Mouse (Mus musculus) fat pad, adult 2 months (tissue): ENCODE results near the gene Ikzf1.

Experiments used
- DNase-seq: peaks from one replicate; pipeline ENCODE4 v3.0.0-alpha.2; 2011; ENCODE audit warnings: low read depth, low spot score; ENCODE audit errors: extremely low read depth

Gene Ikzf1

DNA sequence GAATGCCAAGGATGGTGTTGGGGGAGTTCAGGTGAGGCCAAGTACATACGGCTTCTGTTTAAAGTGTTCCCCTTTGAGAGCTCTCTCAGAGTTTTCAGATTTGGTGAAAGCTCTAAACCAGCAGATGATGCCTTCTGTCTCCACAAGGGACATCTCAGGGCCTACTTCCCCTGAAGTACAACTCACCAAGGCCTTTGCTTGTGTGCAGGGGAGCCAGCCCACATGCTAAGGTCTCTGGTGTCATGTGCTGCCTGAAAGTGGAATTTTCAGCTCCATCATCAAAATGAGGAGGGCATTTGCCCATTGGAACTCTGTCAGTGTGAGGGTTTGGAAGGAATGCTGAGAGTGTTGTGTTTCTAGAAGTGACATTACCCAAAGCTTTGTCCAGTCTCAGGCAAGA is 80.6 kb downstream of the Ikzf1 start:
- DNase-seq = no peak

DNA sequence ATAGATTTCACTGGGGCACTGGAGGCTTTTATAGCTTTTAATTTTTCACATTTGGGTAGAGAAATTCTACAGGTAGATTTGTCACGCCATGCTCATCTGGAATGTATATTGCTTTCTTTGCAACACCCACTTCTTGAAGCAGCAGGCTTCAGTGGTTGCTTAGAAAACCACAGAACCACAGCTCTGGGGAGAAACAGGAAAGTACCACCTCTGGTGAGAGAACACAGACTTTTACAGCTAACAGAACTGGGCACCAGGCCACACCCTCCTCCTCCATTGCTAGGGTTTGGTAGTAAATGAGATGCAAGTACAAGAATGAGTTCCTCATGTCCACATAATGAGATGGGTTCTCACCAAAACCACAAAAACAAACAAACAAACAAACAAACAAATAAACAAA is 81.3 kb downstream of the Ikzf1 start:
- no peak for DNase-seq

DNA sequence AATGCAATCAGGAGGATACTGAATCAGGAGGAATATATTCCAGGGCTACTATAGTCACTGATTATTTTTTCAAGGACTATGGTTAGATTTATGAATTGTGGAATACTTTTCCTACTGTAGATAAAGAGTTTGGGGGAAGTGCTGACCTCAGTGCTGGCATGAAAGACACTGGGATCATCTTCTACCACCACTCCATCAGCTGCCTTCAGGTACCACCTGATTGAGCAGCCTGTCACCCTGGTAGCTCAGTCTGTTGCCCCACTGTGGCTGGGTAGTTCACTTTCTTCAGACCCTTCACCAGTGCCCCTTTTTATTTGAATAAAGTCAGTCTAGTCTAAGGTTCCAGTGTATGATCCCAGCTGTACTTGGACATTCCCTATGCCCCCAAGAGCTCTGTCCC is 81.9 kb downstream of the Ikzf1 start:
- no peak for DNase-seq

DNA sequence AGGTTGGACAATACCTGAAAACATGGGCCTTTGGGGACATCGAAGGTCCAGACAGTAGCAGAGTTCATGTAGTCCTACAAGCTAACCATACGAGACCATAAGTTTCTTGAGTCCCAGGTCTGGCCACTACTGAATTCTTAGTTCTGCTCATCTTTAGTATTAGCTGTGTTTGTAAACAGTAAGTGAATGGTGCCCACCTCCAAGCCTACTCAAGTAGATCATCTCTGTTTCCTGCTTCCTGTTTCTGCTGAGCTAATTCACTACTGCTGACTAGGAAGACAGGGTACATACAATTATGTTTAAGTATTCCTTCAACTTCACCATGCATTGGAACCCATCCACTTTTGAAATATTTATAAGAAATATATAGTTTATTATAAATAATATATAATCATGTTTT is 83.3 kb downstream of the Ikzf1 start:
- DNase-seq = no peak

DNA sequence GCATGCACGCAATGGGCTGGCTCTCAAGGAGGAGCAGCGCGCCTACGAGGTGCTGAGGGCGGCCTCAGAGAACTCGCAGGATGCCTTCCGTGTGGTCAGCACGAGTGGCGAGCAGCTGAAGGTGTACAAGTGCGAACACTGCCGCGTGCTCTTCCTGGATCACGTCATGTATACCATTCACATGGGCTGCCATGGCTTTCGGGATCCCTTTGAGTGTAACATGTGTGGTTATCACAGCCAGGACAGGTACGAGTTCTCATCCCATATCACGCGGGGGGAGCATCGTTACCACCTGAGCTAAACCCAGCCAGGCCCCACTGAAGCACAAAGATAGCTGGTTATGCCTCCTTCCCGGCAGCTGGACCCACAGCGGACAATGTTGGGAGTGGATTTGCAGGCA is 84.5 kb downstream of the Ikzf1 start:
- no peak for DNase-seq

DNA sequence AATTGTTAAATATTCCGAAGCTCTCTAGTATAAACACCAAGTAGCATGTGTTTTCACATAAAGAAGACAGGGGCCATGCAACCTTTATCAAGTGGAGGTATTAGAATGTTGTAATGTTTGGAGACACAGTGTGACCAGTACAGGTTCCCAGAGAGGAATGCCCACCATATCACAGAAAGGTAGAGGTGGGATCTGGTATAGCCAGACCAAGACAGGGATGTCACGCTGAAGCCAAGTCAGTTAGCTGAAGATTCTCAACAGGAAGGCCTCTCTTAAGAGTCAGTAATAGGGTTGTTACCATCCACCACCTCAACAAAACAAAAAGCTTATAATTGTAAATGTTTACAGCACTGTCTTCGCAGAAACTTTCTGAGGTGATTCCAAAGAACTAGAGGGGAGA is 85.9 kb downstream of the Ikzf1 start:
- DNase-seq = no peak

DNA sequence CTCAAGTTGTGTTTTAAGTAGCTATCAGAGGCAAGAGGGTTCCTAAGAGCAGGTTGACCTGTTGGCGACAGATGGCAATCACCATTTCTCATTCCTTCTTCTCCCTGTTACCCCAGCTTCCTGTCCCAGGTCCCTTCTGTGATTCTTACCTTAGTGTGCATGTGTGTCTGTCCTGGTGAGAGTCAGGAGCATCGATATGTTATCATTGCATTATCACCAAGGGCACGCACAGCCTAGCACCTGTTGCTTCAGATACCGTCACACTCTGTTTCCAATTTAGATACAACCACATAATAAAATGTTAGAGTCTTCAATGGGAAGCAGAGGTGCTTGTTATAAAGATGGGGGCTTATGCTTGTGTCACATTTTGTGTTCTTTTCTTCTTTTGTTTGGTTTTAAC is 87.4 kb downstream of the Ikzf1 start:
- DNase-seq = no peak

DNA sequence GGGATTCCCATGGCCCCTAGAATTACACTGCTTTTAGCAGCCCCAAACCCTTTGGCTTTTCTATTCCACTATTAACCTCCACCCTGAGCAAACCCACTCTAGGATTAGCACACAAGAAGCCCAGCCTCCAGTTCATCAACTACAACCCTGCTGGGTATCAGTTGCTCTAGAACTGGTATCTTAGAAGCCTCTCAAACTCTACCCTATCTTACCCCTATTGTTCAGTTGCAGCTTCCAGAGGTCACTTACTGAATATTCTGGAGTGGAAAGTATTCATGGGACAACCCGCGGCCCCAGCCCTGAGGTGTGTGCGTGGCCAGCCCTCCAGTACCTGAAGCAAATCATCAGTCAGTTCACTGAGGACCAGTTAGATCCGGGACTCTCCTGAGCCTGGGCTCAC is 89.6 kb downstream of the Ikzf1 start:
- DNase-seq = no peak

DNA sequence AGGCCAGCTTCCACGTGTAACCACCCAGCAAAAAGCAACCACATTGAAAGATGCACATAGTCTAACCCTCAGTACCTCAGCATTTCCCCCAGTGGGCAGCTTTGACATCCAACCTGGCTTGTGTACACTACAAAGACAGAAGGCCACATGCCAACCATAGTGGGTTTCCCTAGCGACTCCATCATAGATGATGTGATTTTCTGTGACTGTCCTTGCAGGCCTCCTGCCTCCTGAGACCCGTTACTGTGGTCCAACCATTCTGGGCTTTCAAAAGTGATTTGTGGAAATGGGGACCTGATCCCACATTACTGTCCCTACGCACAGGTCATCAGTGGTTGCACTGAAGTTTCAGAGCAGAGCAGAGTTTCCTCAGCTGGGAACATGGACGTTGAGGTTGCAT is 90.1 kb downstream of the Ikzf1 start:
- no peak for DNase-seq

DNA sequence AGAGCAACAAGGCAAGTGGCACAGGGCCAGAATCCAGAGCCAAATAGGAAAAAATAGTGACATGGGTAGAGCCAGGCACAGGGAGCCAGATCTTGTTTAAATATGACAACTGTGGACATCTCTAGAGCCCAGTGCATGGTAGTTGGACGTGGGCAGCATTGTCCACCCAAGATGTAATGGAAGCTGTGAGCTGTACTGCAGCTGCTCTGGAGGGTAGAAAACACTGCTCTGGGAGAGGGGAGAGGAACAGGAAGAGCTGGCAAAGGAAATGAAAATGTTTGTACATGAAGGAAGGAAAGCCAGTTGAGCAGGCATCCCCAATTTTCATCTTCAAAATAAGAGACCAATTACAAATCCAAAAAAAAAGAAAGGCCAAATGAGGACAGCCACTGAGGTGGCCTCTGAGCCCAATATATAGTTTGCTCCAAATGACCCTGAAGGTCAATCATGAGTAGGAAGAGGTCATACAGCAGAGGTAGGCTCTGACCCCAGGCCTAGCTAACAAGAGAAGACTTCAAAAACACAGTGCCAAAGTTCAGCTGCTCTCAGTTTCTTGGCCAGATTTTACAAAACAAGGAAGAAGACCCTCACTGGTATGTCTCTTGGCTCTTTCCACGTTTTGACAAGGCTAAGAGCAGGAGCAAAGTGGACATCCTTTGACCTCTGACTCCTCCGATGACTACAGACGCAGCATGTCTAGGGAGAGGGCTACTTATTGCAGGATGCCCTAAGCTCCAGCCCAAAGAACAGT is 91.4 kb downstream of the Ikzf1 start:
- DNase-seq = no peak

DNA sequence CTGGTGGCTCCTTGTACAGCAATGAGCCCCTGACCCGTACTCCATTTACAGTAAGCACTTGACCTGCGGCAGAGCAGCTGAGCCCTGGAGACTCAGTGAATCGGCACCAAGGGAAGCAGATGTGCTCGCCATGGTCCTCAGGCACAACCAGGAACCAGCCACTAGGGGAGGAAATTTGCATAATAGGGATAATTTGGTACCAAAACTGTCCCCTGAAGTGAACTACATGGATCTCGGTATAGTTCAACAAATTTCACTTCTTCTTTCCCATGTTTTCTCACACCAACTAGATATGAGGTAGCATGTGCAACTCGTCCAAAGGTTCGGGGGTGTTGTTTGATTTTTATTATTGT is 92.0 kb downstream of the Ikzf1 start:
- DNase-seq = no peak

DNA sequence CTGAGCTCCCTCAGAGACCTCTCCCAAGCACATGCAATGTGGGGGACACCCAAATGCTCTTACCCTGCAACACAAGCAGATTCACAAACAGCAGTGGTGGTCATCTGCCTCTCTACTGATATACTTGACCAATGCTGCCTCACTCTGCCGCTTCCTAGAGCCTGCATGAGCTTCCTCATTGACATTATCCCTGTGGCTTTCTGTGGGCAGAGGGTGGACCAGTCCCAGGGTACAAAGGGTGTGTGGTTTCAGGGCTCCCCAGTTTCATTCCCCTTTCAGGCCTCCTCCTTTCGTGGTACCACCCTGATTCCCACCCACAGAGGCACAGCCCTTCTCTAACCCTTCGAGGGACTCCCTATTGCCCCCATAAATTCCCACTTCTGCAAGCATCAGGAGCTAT is 92.4 kb downstream of the Ikzf1 start:
- DNase-seq = no peak

DNA sequence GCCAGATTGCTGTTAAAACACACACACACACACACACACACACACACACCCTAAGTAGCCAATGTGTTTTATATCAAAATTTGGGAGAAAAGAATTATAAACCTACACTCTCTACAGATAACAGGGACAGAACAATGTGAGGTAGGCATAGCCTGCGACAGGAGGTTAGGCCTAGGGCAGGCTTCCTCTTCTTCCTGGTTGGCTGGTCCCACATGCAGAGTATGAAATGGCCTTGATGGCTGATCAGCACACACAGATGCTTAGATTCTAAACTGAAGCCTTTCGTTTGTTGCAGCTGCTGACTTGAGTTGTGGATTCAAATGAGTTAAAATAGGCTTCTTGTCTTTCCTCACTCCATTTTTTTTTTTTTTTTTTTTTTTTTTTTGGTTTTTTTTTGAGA is 93.0 kb downstream of the Ikzf1 start:
- DNase-seq = no peak

DNA sequence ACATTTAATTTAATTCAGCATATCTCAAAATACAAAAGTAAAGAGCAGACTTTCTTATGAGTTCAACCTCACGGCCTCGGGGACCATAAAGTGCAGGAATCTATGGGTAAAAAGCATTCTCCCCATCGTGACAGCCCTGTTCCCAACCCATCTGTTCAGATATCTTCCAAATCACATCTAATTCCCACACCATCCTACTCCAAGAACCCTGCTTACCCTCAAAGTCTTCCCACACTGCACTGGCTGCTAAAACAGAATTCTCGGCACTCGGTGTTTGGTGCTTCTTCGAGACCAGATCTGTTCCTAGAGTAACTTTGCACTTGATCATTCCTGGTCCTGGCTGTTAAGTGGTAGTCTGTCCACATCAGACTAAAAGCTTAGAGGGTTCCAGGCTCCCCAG is 93.5 kb downstream of the Ikzf1 start:
- DNase-seq = no peak

DNA sequence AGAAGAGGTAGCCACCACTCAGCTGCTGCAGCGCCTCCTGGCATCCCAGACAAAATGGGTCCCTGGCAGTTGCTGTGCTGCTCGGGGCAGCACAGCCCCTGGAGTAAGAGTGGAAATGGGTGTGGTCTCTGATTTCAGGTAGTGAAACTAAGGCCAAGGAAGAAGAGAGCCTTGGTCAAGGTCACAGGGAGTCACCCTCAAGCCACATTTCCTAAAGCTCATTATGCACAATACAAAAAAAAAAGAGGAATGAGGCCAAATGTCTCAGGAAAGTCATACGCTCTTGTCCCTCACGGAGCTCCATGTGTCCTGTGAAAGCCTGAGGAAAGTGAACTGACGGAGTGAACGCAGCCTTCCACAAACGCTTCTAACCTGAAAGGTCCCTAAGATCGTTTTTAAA is 96.9 kb downstream of the Ikzf1 start:
- no peak for DNase-seq

DNA sequence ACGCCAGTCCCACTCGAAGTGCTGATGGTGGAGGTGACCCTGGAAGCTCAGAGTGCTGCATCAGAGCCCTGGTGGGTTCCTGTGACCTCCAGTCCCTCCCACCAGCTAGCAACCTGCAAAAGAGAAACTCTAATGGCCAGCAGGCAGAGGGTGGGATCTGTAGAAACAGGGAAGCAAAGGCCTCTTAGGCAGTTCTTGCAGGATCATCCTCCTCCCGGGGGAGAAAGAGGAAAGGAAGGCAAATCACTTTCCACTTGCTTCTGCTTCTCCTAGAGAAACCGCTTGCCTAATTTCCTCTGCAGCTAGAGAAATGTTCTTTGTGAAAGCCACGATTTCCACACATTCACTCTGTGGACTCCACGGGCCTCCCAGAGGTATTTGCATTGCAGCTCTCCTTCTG is 100.7 kb downstream of the Ikzf1 start:
- DNase-seq = no peak

DNA sequence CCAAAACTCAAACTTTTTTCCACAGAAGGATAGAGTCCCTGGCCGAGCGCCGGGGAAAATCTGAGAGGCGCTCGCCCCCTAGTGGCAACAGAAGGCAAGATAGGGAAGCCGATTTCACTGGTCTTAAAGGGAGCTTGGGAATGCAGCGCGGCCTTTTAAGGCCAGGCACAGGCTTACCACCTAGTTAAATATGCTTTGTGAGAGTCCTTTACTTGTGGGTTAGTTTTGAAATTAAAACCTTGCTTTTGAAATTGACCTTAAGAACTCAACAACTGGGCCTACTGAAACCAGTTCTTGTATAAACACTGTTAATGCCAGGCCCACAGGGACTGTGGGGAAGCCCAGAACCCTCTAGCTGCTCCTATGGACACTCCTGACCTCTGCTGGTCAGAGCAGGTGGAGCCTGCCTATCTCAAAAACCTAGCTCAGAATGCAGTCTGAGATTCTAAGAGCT is 103.7 kb downstream of the Ikzf1 start:
- no peak for DNase-seq

DNA sequence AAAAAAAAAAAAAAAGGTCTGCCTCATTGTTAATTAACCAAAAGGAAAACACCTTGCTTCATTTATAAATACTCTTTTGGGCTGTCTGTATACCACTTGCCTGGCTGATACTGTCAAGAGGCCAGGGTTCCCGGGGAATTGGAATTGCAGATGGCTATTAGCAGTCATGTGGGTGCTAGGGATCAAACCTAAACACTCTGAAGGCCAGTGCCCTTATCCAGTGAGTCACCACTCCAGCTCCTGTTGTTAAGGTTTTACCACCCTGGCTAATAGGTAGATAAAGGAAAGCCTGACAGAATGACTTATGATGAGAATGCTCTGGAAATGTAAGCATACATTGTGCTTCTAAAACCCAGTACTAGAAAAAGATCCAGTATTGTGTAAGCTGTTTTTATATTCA is 109.8 kb downstream of the Ikzf1 start:
- no peak for DNase-seq

DNA sequence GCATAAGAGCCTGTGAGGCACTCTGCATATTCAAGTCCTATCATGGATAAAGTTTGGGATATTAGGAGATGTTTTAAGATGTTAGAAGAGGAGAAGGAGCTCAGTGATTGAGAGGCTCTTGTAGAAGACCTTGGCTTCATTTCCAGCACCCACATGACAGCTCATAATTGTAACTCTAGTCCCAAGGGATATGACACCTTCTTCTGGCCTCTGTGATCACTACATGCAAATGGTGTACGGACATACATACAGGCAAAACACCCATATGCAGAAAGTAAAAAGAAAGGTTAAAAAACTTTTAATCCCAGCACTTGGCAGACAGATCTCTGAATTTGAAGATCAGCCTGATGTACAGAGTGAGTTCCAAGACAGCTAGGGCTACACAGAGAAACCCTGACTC is 113.9 kb downstream of the Ikzf1 start:
- no peak for DNase-seq

DNA sequence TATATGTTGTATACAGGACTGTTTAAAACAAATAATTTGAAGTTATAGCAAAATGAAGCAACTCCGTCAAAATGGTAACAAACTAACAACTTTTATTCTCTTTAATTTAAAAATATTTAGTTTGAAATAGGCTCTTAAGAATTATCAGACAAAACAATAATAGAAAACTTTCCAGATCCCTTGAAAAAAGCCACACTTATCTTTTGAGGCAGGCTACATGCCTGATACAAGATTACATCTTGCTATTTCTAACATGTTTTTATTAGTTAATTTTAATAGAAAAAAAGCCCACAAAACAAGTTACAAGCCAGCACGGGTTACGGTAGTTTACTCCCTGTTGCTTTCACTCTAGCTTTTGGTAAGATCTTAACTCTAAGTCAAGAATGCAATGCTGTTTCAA is 115.5 kb downstream of the Ikzf1 start:
- DNase-seq = no peak

DNA sequence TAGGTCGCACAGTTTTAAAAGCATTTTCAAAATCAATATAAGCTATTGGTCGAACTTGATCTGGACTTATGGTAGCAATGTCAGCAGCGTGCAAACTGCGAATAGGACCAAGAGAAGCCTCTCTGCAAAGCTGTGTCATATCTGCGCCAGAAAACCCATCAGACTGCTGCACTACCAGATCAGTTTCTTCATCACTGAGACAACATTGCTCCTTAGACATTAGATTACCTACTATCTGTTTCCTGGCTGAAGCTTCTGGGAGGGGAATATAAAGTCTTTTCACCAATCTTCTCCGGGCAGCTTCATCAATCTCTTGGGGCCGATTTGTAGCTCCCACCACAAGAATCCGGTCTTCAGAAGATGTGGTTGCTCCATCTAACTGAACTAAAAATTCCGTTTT is 116.3 kb downstream of the Ikzf1 start:
- no peak for DNase-seq

DNA sequence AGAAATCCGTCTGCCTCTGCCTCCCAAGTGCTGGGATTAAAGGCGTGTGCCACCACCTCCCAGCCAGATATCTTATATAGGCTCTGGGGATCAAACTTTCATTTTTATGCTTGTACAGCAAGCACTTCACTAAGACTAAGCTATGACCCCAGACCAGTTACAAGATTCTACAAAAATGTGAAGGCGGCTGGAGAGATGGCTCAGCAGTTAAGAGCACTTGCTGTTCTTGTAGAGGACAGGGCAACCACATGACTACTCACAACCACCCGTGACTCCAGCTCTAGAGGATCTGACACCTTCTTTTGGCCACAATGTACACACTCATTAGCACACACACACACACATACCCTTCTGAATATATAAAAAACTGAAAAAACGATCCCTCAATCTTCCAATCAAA is 119.6 kb downstream of the Ikzf1 start:
- no peak for DNase-seq

DNA sequence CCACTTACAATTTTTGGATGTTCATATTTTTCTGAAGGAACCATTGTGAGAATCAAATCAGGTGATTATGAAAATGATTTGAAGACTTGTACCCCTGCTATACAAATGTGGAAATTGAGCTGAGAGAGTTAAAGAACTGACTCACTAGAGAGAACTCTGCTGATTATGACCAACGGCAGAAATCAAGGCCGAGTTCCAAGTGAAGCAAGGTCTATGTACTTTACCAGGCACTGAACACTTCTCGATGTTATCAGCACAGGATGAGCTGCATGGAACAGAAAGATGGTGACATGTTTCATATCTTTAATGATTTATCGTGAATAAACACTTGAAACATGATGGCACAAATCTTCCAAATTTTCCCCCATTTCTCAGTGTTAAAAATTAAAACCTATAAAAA is 121.1 kb downstream of the Ikzf1 start:
- DNase-seq = no peak
